In genomic region chr14:27147726-27148125, GRCm38 (mm10) we compare ENCODE assay signal across 19 mouse cellular contexts. TPM values are rescaled to one million over a fixed set of nuclear protein-coding genes. Genes with fewer than 3 reads are reported as not detected.
DNase-seq lines count a peak whose midpoint lies in the region; ATAC-seq lines count a peak whose summit lies in the region.
"Had no signal": no experiment of that assay in that cellular context is flagged by ENCODE, and none has a peak within 500 bp of the region (broad histone marks: within the 10 kb centered on the region; RNA-seq: fewer than 3 reads in every experiment).

No protein-coding gene starts in this region.

- H3K27me3 ChIP-seq in heart, embryonic 10.5 days (ENCODE audit: insufficient read depth, poor library complexity, severe bottlenecking), result no peaks in the 10 kb centered on the region
- H3K27me3 ChIP-seq in heart, embryonic 11.5 days (ENCODE audit: control insufficient read depth, insufficient read depth, low read length), result no peaks in the 10 kb centered on the region
- no peaks in the 10 kb centered on the region for H3K27me3 ChIP-seq in embryonic facial prominence, embryonic 10.5 days (replicated peaks; ENCODE audit: low read depth, poor library complexity, severe bottlenecking)
- H3K27me3 ChIP-seq: forebrain, embryonic 13.5 days; hindbrain, embryonic 15.5 days; kidney, embryonic 15.5 days had no signal

- H3K9me3 ChIP-seq in heart, embryonic 10.5 days, result no peaks in the 10 kb centered on the region
- no peaks in the 10 kb centered on the region for H3K9me3 ChIP-seq in heart, embryonic 11.5 days (replicated peaks; ENCODE audit: control insufficient read depth, low read length)
- no peaks in the 10 kb centered on the region for H3K9me3 ChIP-seq in embryonic facial prominence, embryonic 10.5 days
- H3K9me3 ChIP-seq: forebrain, embryonic 13.5 days; hindbrain, embryonic 15.5 days; kidney, embryonic 15.5 days had no signal

- peaks cover 62% of the 10 kb centered on the region for H3K4me1 ChIP-seq in heart, embryonic 10.5 days
- peaks cover 41% of the 10 kb centered on the region for H3K4me1 ChIP-seq in heart, embryonic 11.5 days (ENCODE audit: control insufficient read depth, insufficient read depth, low read length)
- peaks cover 34% of the 10 kb centered on the region for H3K4me1 ChIP-seq in embryonic facial prominence, embryonic 10.5 days
- H3K4me1 ChIP-seq: forebrain, embryonic 13.5 days; hindbrain, embryonic 15.5 days had no signal

- H3K4me3 ChIP-seq in heart, embryonic 10.5 days, result no peak overlapping the region
- no peak overlapping the region for H3K4me3 ChIP-seq in heart, embryonic 11.5 days (ENCODE audit: low read depth, low read length)
- no peak overlapping the region for H3K4me3 ChIP-seq in embryonic facial prominence, embryonic 10.5 days
- H3K4me3 ChIP-seq: forebrain, embryonic 13.5 days; heart, adult 2 months; hindbrain, embryonic 15.5 days; kidney, embryonic 15.5 days had no signal

- ATAC-seq in heart, embryonic 11.5 days (replicated peaks; ENCODE audit: insufficient number of reproducible peaks, low FRiP score, low TSS enrichment), result no peak
- ATAC-seq: forebrain, embryonic 13.5 days; forebrain, postnatal 0 days; intestine, embryonic 16.5 days had no signal

- intact Hi-C loops in heart, postnatal 10 days (cut with DNase I), result no loop called here
- intact Hi-C loops in heart, postnatal 36 days (cut with DNase I), result no loop called here

- no peak overlapping the region for H3K9ac ChIP-seq in heart, embryonic 11.5 days (ENCODE audit: low read depth, low read length)
- H3K9ac ChIP-seq: forebrain, embryonic 13.5 days; forebrain, postnatal 0 days; hindbrain, embryonic 15.5 days; kidney, embryonic 15.5 days had no signal

- DNase-seq in adrenal gland, adult 2 months, result peak; percentile 74
- DNase-seq in adrenal gland, adult 18-20 months (ENCODE audit: low spot score in 2 of 2), result no peak
- no peak for DNase-seq in heart, embryonic 10.5 days (ENCODE audit: low spot score)
- DNase-seq in heart, postnatal 10 days, result peak; percentile 46 to 51
- no peak for DNase-seq in heart, postnatal 36 days
- DNase-seq in adrenal gland, postnatal 14 days, result peak; percentile 59
- no peak for DNase-seq in embryonic facial prominence, embryonic 10.5 days (ENCODE audit: low spot score)
- DNase-seq: cerebellum, adult 18-20 months; cerebellum, adult 9-11 months; cerebellum, postnatal 36 days; forebrain, postnatal 0 days; gastrocnemius, postnatal 36 days; kidney, adult 2 months had no signal

- peak overlapping the region; percentile 42; the same call in 1 of the 2 replicates for H3K27ac ChIP-seq in heart, embryonic 10.5 days
- no peak overlapping the region for H3K27ac ChIP-seq in heart, embryonic 11.5 days (ENCODE audit: low read depth, low read length)
- H3K27ac ChIP-seq in embryonic facial prominence, embryonic 10.5 days (replicated peaks), result no peak overlapping the region
- H3K27ac ChIP-seq: forebrain, embryonic 13.5 days; heart, adult 2 months; hindbrain, embryonic 15.5 days; kidney, embryonic 15.5 days had no signal

- H3K36me3 ChIP-seq in heart, embryonic 10.5 days, result no peaks in the 10 kb centered on the region
- H3K36me3 ChIP-seq in heart, embryonic 11.5 days (ENCODE audit: control insufficient read depth, insufficient read depth, low read length), result no peaks in the 10 kb centered on the region
- no peaks in the 10 kb centered on the region for H3K36me3 ChIP-seq in embryonic facial prominence, embryonic 10.5 days (replicated peaks)
- H3K36me3 ChIP-seq: hindbrain, embryonic 15.5 days; kidney, embryonic 15.5 days had no signal

- 48% methylated on average over 7 of the region's 7 CpGs for WGBS in heart, embryonic 10.5 days
- WGBS in heart, embryonic 11.5 days (ENCODE audit: insufficient replicate concordance), result 46% methylated on average over 7 of the region's 7 CpGs
- WGBS in embryonic facial prominence, embryonic 10.5 days, result 87% methylated on average over 7 of the region's 7 CpGs

- H3K4me2 ChIP-seq in heart, embryonic 11.5 days, result no peak overlapping the region
- H3K4me2 ChIP-seq: forebrain, embryonic 13.5 days; hindbrain, embryonic 15.5 days; kidney, embryonic 15.5 days had no signal

RNA-seq across cellular contexts. Expression of gene Arhgef3, which starts 33.0 kb away (rescaled TPM):
- total RNA-seq in adrenal gland, adult 2 months (2021), result 10 to 100 TPM; 39.8 to 44.1 TPM
- 7.1 and 8.2 TPM in 2 replicates for polyA plus RNA-seq in adrenal gland, adult 2 months (2012; rRNA removed)
- 10 to 100 TPM; 25.3 to 45.5 TPM for total RNA-seq in adrenal gland, adult 18-20 months (2021)
- 8.6 and 13.0 TPM in 2 replicates for polyA plus RNA-seq in heart, embryonic 10.5 days (2016; fragmentation: Nextera tagmentation; extraction: Ambion mirVana)
- polyA plus RNA-seq in heart, embryonic 11.5 days (2014; fragmentation: Nextera tagmentation; extraction: Ambion mirVana), result 10.1 and 12.5 TPM in 2 replicates
- total RNA-seq in heart, postnatal 10 days (2021), result 10 to 100 TPM; 32.4 to 33.5 TPM
- total RNA-seq in heart, postnatal 36 days (2021), result 10 to 100 TPM; 27.5 to 37.7 TPM
- total RNA-seq in adrenal gland, postnatal 14 days (2021), result 34.2 and 43.5 TPM in 2 replicates
- 3.8 and 4.0 TPM in 2 replicates for polyA plus RNA-seq in embryonic facial prominence, embryonic 10.5 days (2016; fragmentation: Nextera tagmentation; extraction: Ambion mirVana)

Comparison
In these comparisons a context has a peak if more than half of its experiments do, and no peak if none do; other contexts are left out.
1. DNase-seq: peak in adrenal gland, adult 2 months (single experiment), heart, postnatal 10 days (2 of 2) and adrenal gland, postnatal 14 days (single experiment); none in adrenal gland, adult 18-20 months (0 of 2), heart, embryonic 10.5 days (single experiment), heart, postnatal 36 days (0 of 2) and embryonic facial prominence, embryonic 10.5 days (single experiment).